ENCODE assay signal across 12 mouse cellular contexts in the genomic region with DNA sequence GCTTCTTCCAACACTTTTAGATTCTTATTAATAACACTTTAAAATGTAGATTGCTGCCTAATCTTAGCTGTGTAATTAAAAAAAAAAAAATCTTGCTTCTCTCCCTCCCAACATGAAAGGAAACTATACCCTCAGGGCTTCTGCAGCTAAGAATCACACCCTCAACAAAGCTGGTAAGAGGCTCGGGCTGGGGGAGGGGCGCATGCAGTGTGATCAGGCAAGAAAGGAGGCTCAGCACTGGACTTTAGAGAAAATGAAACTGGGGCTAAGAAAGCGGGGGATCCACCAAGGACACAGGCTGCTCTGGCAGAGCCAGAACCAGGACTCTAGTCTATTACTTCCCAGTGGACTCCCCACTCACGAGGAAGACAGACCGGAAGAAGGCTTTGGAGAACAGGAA. TPM values are rescaled to one million over a fixed set of nuclear protein-coding genes. Genes with fewer than 3 reads are reported as not detected.
DNase-seq lines count a peak whose midpoint lies in the region; ATAC-seq and TF ChIP-seq lines count a peak whose summit lies in the region.
"Had no signal": no experiment of that assay in that cellular context is flagged by ENCODE, and none has a peak within 500 bp of the region (broad histone marks: within the 10 kb centered on the region; RNA-seq: fewer than 3 reads in every experiment).

No protein-coding gene starts in this region.

- 64% methylated on average over 5 of the region's 5 CpGs for WGBS in midbrain, embryonic 10.5 days
- 54% methylated on average over 5 of the region's 5 CpGs for WGBS in midbrain, embryonic 11.5 days
- 53% methylated on average over 5 of the region's 5 CpGs for WGBS in forebrain, postnatal 0 days
- 51% methylated on average over 5 of the region's 5 CpGs for WGBS in intestine, embryonic 16.5 days

- H3K27me3 ChIP-seq in midbrain, embryonic 10.5 days (ENCODE audit: low read depth, poor library complexity, severe bottlenecking) = no peaks in the 10 kb centered on the region
- H3K27me3 ChIP-seq in midbrain, embryonic 11.5 days (ENCODE audit: control insufficient read depth, insufficient read depth, low read length) = no peaks in the 10 kb centered on the region
- no peaks in the 10 kb centered on the region for H3K27me3 ChIP-seq in forebrain, postnatal 0 days (ENCODE audit: insufficient read depth, low read length)
- H3K27me3 ChIP-seq in myocyte (ENCODE audit: control insufficient read depth, insufficient read depth, insufficient read length) = no peaks in the 10 kb centered on the region
- H3K27me3 ChIP-seq in intestine, embryonic 16.5 days (replicated peaks; ENCODE audit: control insufficient read depth, insufficient read depth, low read length) = no peaks in the 10 kb centered on the region
- H3K27me3 ChIP-seq: liver, embryonic 13.5 days had no signal

- H3K36me3 ChIP-seq in midbrain, embryonic 10.5 days = no peaks in the 10 kb centered on the region
- H3K36me3 ChIP-seq in midbrain, embryonic 11.5 days (ENCODE audit: control insufficient read depth, insufficient read depth, low read length) = no peaks in the 10 kb centered on the region
- peaks cover 2% of the 10 kb centered on the region; the same call in 1 of the 2 replicates for H3K36me3 ChIP-seq in forebrain, postnatal 0 days (ENCODE audit: insufficient read depth)
- no peaks in the 10 kb centered on the region for H3K36me3 ChIP-seq in myocyte (ENCODE audit: control insufficient read depth, insufficient read depth)
- H3K36me3 ChIP-seq in intestine, embryonic 16.5 days (ENCODE audit: control insufficient read depth, insufficient read depth, low read length) = no peaks in the 10 kb centered on the region; the same call in 1 of the 2 replicates
- H3K36me3 ChIP-seq: liver, embryonic 13.5 days had no signal

- no peak for TF ChIP-seq POLR2A in brain, embryonic 14.5 days (IDR thresholded peaks at IDR 0.05; ENCODE audit: borderline replicate concordance, extremely low read depth, insufficient read depth, insufficient read length, poor library complexity, severe bottlenecking)
- TF ChIP-seq POLR2A in myocyte (IDR thresholded peaks at IDR 0.05; ENCODE audit: insufficient read length, low read depth) = no peak

- no peak overlapping the region for H3ac ChIP-seq in myocyte (ENCODE audit: control insufficient read depth, insufficient read length)

- ATAC-seq in midbrain, embryonic 11.5 days (ENCODE audit: low FRiP score) = no peak
- ATAC-seq in forebrain, postnatal 0 days = no peak
- ATAC-seq in intestine, embryonic 16.5 days = no peak

- H3K27ac ChIP-seq in midbrain, embryonic 10.5 days (replicated peaks) = peak overlapping the region; percentile 73
- H3K27ac ChIP-seq in midbrain, embryonic 11.5 days (ENCODE audit: low read depth, low read length) = no peak overlapping the region
- peak overlapping the region; percentile 60 for H3K27ac ChIP-seq in forebrain, postnatal 0 days (ENCODE audit: low read depth, low read length)
- H3K27ac ChIP-seq in intestine, embryonic 16.5 days (ENCODE audit: low read length) = no peak overlapping the region
- H3K27ac ChIP-seq: liver, embryonic 13.5 days; macrophage had no signal

- no peak overlapping the region for H3K4me3 ChIP-seq in midbrain, embryonic 10.5 days
- H3K4me3 ChIP-seq in midbrain, embryonic 11.5 days (ENCODE audit: low read depth, low read length) = no peak overlapping the region
- no peak overlapping the region for H3K4me3 ChIP-seq in forebrain, postnatal 0 days (ENCODE audit: low read depth, low read length)
- H3K4me3 ChIP-seq in myocyte = no peak overlapping the region
- no peak overlapping the region for H3K4me3 ChIP-seq in intestine, embryonic 16.5 days (ENCODE audit: low read length)
- H3K4me3 ChIP-seq: liver, embryonic 13.5 days had no signal

- TF ChIP-seq CTCF in brain, embryonic 14.5 days (IDR thresholded peaks at IDR 0.05; ENCODE audit: borderline replicate concordance, extremely low read depth, insufficient read depth, insufficient read length) = no peak
- no peak for TF ChIP-seq CTCF in forebrain, postnatal 0 days (IDR thresholded peaks at IDR 0.05; ENCODE audit: low read depth)

- no peak overlapping the region for H3K4me2 ChIP-seq in midbrain, embryonic 11.5 days
- H3K4me2 ChIP-seq in forebrain, postnatal 0 days (ENCODE audit: low read depth) = no peak overlapping the region
- H3K4me2 ChIP-seq in myocyte (ENCODE audit: low read depth) = peak overlapping the region; percentile 42
- H3K4me2 ChIP-seq in intestine, embryonic 16.5 days (ENCODE audit: low read depth, low read length) = no peak overlapping the region
- H3K4me2 ChIP-seq: liver, embryonic 13.5 days had no signal

- no peak overlapping the region for H3K9ac ChIP-seq in midbrain, embryonic 11.5 days (ENCODE audit: low read length)
- no peak overlapping the region for H3K9ac ChIP-seq in forebrain, postnatal 0 days
- H3K9ac ChIP-seq in intestine, embryonic 16.5 days (ENCODE audit: low read depth, low read length) = no peak overlapping the region
- H3K9ac ChIP-seq: liver, embryonic 13.5 days had no signal

- DNase-seq in midbrain, embryonic 10.5 days (ENCODE audit: low spot score) = peak; percentile 24
- no peak for DNase-seq in midbrain, embryonic 11.5 days (ENCODE audit: low spot score, missing footprints)
- peak; percentile 77 for DNase-seq in brain, embryonic 14.5 days (ENCODE audit: low read depth)
- peak; percentile 22 for DNase-seq in forebrain, postnatal 0 days
- no peak for DNase-seq in lung, postnatal 4 days
- DNase-seq in spleen, postnatal 14 days (ENCODE audit: low spot score in 2 of 2) = no peak
- DNase-seq: cerebellum, adult 11-12 months; gastrocnemius, postnatal 25 days; liver, embryonic 13.5 days had no signal

- H3K79me2 ChIP-seq in myocyte (ENCODE audit: control insufficient read depth, insufficient read depth) = no peaks in the 10 kb centered on the region

- H3K9me3 ChIP-seq in midbrain, embryonic 10.5 days (replicated peaks) = no peaks in the 10 kb centered on the region
- no peaks in the 10 kb centered on the region for H3K9me3 ChIP-seq in midbrain, embryonic 11.5 days (ENCODE audit: control insufficient read depth, low read length)
- no peaks in the 10 kb centered on the region for H3K9me3 ChIP-seq in forebrain, postnatal 0 days (ENCODE audit: low read length)
- H3K9me3 ChIP-seq in intestine, embryonic 16.5 days (ENCODE audit: control insufficient read depth, low read length) = no peaks in the 10 kb centered on the region
- H3K9me3 ChIP-seq: liver, embryonic 13.5 days had no signal

- H3K4me1 ChIP-seq in midbrain, embryonic 10.5 days = peaks cover 17% of the 10 kb centered on the region
- H3K4me1 ChIP-seq in midbrain, embryonic 11.5 days (ENCODE audit: control insufficient read depth, insufficient read depth, low read length) = peaks cover 5% of the 10 kb centered on the region
- peaks cover 6% of the 10 kb centered on the region; the same call in 1 of the 2 replicates for H3K4me1 ChIP-seq in forebrain, postnatal 0 days (ENCODE audit: insufficient read depth)
- H3K4me1 ChIP-seq in intestine, embryonic 16.5 days (ENCODE audit: control insufficient read depth, insufficient read depth, low read length) = no peaks in the 10 kb centered on the region
- H3K4me1 ChIP-seq: liver, embryonic 13.5 days had no signal

TF ChIP-seq in myocyte, 11 proteins besides CTCF, POLR2A, EP300 and RAD21:
- TF ChIP-seq SRF (IDR thresholded peaks at IDR 0.05; ENCODE audit: control insufficient read depth, insufficient read length, low read depth) (no peak), TCF3 (IDR thresholded peaks at IDR 0.05; ENCODE audit: insufficient read length, low read depth) (no peak), MYOD1 (IDR thresholded peaks at IDR 0.05; ENCODE audit: control insufficient read depth in 1 of 3, insufficient read length in 2 of 3, low read depth in 2 of 3) (no peak), REST (IDR thresholded peaks at IDR 0.05; ENCODE audit: insufficient read depth, insufficient read length) (no peak), MAX (IDR thresholded peaks at IDR 0.05; ENCODE audit: low read depth) (no peak), TCF12 (IDR thresholded peaks at IDR 0.05; ENCODE audit: insufficient read depth, poor library complexity, severe bottlenecking) (no peak), CEBPB (IDR thresholded peaks at IDR 0.05; ENCODE audit: insufficient read depth, poor library complexity, severe bottlenecking) (no peak), POLR2AphosphoS2 (IDR thresholded peaks at IDR 0.05; ENCODE audit: insufficient read length, low read depth) (no peak), E2F4 (IDR thresholded peaks at IDR 0.05; ENCODE audit: insufficient read depth) (no peak), MYOG (IDR thresholded peaks at IDR 0.05; ENCODE audit: control insufficient read depth in 1 of 3, insufficient read depth in 1 of 3, insufficient read length in 2 of 3, low read depth in 2 of 3) (no peak), USF1 (IDR thresholded peaks at IDR 0.05; ENCODE audit: low read depth) (no peak)

RNA-seq across cellular contexts. Expression of gene Sergef, which starts 38.5 kb away (rescaled TPM):
- 17.6 and 19.6 TPM in 2 replicates for polyA plus RNA-seq in midbrain, embryonic 10.5 days (2016; fragmentation: Nextera tagmentation; extraction: Ambion mirVana)
- polyA plus RNA-seq in midbrain, embryonic 11.5 days (2014; fragmentation: Nextera tagmentation; extraction: Ambion mirVana) = 14.3 and 15.7 TPM in 2 replicates
- polyA plus RNA-seq in brain, embryonic 14.5 days (2012; rRNA removed) = 30.8 and 32.8 TPM in 2 replicates
- 50.7 and 54.5 TPM in 2 replicates for total RNA-seq in forebrain, postnatal 0 days (2014; rRNA removed)
- polyA plus RNA-seq in forebrain, postnatal 0 days (2015; fragmentation: Nextera tagmentation; extraction: Ambion mirVana) = 40.4 and 46.9 TPM in 2 replicates
- 13.9 TPM for polyA plus RNA-seq in myocyte (2012; fragmentation: generic; extraction: Trizol)
- polyA plus RNA-seq in intestine, embryonic 16.5 days (2015; fragmentation: Nextera tagmentation; extraction: Ambion mirVana) = 14.6 and 14.7 TPM in 2 replicates

Comparison
In these comparisons a context has a peak if more than half of its experiments do, and no peak if none do; other contexts are left out.
1. DNase-seq: peak in midbrain, embryonic 10.5 days (single experiment), brain, embryonic 14.5 days (single experiment) and forebrain, postnatal 0 days (single experiment); none in midbrain, embryonic 11.5 days (single experiment), lung, postnatal 4 days (0 of 2) and spleen, postnatal 14 days (0 of 2).
2. H3K27ac ChIP-seq: peak in midbrain, embryonic 10.5 days (single experiment) and forebrain, postnatal 0 days (single experiment); none in midbrain, embryonic 11.5 days (single experiment) and intestine, embryonic 16.5 days (single experiment).